Mouse (Mus musculus) frontal cortex, postnatal 36 days (tissue): ENCODE measurements at regions not wholly inside any gene's neighbourhood (a gene's known extent, or its start where the extent isn't known, plus 50 kb on each side); places are given as distances from the start of the nearest gene placed in this dataset.

Source experiments
- DNase-seq, 2 experiments: peaks; one replicate each; pipeline ENCODE4 v3.0.0; 2022; ENCODE audit warnings: low spot score in 2 of 2

DNA sequence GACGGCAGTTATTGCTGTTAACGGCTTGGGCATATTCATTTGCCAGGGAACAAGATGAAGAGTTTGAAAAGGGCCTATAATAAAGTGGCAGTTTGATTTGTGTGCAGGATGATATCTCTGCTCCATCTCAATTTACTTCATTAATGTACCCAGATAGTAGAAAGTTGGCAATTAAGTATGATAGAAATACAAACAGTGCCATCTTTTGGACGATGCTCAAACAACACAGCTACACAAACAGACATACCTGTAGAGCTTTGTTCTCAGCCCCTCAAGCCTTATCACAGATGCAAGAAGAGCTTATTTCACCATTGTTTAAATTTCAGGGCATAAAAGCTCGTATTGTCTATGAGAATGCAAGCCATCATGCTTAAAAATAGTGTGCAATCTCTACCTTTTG lies 82.2 kb downstream of the Tnfsf11 start:
- no peak for DNase-seq

DNA sequence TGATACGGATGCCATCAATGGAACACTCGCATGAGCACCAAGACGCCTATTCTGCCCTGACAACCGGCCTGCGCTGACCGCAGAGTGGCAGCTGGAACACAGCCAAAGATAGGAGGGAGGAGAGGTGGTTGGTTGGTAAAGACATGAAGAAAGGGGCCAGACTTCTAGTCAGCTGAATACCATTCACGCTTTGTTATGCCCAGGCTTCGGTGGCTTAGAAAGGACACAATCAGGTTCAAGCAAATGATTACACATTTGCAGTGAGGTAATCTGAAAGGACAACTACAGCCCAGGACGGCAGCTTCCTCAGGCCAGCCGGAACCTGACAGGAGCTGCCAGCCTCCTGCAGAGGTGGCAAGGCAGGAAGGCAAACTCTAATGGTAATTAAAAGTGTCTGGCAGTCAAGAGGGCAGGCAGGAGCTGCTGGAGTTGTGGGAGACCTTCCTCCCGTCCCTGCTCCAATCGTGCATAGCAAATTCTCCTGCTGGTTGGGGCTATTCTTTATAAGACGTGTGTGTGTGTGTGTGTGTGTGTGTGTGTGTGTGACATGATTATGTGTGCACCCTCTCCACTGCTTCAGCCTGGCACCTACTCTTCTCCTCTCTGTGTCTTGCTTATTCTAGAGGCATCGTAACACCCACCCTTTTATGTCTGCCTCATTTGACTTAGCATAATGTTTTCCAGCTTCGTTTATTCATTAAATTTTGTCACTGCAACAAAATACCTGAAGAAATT lies 91.4 kb downstream of the Tnfsf11 start:
- no peak for DNase-seq

DNA sequence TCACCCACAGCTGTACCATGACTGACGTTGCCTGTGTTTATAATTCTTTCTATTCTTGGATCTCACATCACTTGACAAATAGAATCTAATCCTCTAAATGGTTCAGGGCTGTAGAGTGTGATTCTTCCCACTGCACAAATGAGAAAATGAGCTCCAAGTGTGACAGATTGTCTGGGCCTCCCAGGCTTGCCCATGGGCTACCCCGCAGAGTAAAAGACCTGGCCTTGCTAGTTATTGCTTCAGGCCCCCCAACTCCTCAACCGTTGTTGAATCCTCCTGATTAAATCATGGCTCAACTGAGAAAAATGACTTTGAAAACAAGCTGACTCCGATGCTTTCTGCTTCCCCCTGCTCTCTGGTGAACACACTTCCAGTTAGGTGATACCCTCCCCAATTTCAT lies 92.4 kb downstream of the Tnfsf11 start:
- DNase-seq: no peak

DNA sequence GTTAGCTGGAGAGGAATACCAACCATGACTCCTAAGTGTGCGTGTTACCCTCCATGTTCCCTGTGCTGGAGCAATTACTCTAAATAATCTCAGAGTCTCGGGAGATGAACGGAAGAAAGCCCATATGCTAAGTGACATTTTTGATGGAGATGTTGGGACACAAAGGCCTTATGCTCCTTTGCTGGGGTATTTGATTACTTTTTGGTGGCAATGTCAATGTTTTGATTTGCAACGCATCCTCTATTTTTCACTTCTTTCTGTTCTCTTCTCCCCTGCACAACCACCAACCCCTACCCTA lies 103.3 kb downstream of the Tnfsf11 start:
- DNase-seq: no peak

DNA sequence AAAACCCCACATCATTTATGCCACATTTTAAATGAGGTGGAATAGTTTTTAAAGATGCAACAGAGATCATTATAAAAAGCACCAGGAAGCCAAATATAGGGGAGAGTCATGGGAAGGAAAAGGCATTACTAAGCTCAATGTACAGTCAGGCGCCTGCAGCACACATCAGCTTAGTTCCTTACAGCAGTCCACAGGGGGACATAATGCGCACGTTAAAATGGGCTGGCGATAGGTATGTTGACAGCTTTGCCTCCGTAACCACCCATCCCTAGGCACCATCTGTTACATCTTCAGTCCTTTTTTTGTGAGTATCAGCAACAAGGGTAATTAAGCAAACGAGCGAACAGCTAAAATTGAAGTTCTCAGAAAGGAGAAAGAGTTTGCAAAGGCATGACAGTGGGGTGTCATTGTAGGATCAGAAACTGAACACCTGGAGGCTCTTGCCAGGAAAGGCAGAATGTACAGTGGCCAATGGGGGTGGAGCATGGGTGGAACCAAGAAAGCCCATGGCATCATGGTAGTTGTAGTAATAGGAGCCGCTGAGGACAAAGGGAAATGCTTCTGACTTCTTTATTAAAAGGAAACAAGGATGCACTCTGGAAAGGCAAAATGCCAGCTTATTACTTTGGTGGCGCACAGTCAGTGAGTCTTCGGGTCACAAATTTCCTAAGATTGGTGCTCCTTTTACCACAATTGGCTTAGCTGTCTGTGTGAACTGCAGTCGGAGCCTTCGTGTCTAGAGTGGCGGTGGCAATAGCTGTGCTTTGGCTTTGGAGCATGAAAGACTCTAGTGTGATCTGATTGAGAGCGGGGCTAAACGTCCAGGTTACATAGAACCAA lies 103.9 kb downstream of the Tnfsf11 start:
- DNase-seq: peak; percentile 38 to 63

DNA sequence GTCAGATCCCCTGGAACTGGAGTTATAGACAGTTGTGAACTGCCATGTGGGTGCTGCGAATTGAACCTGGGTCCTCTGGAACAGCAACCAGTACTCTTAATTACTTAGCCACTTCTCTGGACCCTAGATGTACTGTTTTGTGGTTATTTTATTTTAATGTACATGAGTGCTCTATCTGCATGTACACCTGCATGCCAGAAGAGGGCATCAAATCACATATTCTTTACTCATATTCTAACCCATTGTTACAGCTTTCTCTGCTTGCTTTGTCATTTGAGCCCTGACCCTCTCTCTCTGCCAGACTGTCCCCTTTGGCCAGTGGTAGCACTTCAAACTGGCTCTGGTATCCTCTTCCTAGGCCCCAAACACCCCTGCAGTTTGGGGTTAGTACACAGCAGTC lies 105.1 kb downstream of the Tnfsf11 start:
- DNase-seq: no peak

DNA sequence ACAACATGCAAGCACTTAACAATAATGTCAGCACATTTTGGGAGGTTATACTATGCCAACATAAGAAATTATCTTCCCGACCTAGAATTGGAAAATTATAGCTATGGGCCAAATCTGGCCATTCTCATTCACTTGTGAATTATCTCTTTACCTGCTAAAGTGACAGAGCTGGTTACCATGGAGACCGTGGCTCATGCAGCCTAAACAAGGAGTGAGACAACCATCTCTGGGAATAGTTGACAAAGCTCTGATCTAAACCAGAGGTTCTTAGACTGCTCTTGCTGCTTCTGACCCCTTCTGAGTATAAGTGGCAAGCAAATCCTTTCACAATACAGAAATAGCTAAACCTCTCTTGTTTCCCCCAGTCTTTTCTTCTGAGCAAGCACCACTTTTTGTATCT lies 108.7 kb upstream of the Fam216b start:
- no peak for DNase-seq

DNA sequence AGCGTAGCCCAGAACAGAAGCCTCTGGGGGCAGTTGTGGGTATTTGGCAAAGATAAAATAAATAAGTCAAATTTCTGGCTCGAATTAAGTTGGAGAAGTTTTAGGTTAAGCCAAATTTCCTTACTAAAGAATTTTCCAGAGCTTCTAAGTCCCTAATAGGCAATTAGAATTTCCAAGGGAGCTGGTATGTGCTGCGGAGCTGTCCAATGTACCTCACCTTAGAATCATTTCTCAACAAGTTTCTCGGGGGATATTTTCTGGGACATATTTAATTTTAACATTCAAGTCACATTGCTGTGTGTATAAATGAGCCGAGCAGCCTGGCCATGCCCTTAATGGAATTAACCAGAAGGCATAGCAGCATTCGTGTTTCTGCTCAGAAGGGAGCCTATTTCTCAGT lies 90.8 kb upstream of the Fam216b start:
- no peak for DNase-seq

DNA sequence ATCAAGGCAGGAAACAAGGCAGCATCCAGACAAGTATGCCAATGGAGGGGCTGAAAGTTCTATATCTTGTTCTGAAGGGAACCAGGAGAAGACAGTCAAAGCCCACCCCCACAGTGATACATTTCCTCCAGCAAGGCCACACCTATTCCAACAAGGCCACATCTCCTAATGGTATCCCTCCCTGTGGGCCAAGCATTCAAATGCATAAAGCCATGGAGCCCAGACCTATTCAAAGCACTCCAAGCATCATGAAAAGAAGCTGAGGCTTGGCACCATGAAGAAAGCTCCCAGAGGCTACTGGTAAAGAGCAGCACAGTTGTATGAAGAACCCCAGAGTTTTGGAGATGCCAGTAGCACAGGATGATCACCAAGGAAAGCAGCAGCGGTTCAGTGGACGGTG lies 84.6 kb upstream of the Fam216b start:
- no peak for DNase-seq

DNA sequence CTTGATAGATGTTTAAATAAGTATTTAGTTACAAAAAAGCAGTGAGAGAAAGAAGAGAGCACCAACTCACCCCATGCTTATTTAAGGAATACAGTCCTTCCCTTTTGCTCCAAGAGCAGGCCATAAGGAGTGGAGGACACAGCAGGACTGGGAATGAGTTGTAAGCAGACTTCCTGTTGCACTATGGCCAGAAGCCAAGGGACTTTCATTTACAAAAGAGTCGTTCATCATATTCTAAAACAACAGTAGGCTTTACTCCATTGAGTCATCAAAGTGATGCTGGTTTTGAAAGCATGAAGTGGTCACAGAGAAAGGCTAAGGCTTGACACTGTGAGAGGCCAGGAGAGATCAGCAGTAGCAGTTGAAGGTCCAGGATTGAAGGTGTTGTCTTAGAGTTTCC lies 84.1 kb upstream of the Fam216b start:
- no peak for DNase-seq

DNA sequence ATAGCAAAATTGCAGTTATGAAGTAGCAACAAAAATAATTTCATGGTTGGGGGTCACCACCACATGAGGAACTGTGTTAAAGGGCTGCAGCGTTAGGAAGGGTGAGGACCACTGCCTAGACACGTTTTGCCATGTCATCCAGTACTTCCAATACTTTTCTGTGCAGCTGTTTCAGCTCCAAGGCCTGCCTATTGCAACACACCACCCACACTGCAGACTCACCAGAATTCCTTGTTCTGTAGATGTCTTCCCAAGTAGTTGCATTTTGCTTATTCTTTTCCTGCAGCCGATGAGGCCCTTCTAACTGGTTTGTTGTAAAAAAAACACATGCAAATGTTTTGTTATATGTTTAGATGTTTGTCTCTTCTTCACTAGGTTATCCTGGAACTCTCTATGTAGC lies 72.0 kb upstream of the Fam216b start:
- DNase-seq: peak in 1 of 2 experiments; percentile 22

DNA sequence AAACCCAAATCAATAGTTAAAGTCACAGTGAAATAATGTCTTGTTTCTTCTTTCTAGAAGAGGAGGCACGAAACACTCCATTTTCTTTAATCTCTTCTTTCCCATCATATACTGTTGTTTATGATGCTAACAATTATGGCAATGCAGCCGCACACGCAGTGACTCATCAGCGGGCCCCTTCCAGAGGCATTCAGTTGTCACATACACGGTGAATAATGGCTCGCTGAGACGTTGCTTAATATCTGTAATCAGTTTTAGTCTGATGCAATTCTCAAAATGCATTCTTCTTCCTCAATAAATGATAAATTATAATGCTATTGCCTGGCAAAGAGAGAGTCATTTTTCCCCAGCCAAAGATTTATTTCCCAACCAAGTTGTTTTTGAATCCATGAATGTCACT lies 70.8 kb upstream of the Fam216b start:
- no peak for DNase-seq

DNA sequence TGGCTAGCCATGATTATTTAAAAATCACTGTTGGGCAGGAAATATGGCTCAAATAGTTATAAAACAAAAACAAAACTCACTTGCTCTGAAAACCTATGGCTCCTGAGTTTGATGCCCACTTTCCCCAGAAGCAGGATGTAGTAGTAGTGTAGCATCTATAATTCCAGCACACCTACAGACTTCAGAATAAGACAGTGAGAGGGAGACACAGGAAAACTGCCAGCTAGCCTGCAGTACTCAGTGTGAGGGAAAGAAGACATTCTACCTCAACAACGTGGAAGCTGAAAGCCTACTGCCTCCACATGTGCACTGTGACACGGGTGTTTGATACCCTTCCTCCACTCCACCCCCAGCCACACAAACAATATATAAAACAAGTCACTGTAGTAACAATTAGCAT lies 68.9 kb upstream of the Fam216b start:
- DNase-seq: peak in 1 of 2 experiments; percentile 32

DNA sequence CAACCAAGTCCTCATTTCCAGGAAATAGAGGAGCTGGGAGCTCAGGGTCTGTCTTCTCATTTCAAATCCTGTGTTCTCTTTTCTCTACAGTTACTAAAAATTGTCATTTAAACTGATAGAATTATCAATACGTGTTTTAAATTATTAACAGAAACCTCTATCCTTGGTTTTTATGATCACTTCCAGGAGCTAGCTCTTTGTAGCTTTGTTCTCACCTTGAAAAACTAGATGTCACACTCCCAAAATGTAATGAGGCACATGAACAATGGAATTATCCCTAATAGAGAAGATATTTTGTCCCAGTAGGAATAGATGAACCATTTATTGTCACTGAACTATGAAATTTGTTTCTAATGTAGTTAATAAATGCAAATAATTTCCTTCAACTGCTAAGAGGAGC lies 60.0 kb upstream of the Fam216b start:
- DNase-seq: no peak

DNA sequence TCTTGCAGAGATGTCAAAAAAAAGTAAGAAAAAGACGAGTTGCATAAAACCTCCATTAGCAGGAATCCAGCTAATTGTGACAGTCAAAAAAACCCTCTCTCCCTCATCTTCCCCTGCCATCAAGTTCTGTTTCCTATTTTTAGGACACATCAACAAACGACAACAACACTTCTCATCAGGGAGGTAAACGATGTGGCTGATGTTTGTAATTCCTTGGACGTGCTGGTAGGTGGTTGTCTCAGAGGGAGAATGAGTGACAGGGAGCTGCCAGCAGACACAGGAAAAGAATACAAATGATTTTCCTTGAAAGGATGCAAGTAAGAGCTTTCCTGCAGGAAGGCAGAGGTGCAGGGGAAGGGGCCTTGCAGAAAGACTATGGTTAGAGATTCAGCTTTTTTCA lies 54.9 kb upstream of the Fam216b start:
- no peak for DNase-seq
